Mouse (Mus musculus): ENCODE data around the gene Slc35g1. TPM values are rescaled to one million over a fixed set of nuclear protein-coding genes. Genes with fewer than 3 reads are reported as not detected.

Slc35g1 gene
- 1.3 and 1.6 TPM in 2 replicates for polyA plus RNA-seq (2015; fragmentation: Nextera tagmentation; extraction: Ambion mirVana)

DNA sequence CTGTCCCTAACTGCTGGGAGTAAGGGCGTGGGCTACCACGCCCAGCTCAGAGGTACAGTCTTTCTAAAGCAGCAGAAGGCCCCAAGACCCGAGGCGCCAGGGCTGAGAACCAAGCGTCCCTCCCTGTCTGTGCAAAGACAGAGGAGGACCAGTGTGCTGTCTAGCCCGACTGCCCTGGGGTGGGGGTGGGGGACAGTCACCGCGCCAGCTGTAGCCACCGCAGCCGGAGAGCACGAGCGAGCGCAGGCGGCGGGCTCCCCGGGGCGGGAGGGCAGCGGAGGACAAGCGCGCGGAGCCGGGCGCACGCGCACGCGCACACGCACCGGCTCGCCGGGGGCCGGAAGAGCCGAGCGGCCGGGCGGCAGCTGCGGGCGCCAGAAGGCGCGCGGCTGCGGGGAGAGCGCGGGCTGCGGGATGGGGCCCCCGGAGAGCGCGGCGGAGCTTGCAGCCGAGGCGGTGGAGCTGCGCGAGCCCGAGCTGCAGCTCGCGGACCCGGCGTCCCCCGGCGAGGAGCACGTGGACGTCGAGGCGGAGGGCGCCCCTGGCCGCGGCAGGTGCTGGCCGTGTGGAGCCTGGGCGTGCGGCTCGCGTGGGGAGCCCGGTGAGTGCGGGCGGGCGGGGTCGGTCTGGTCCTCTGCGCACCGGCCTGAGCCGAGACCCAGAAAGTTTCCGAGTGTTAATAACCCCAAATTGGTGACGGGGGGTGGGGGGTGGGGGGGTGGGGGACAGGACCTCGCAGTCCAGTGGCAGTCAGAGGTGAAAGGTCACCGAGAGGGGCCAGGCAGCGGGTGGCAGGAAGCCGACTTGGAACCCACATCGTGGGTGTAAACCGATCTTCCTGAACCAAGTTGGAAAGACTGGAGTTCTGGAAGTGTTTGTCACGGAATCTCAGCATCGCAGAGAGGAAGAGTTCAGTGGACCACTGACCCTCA is at the start of gene Slc35g1:
Gene Slc35g1 (plus strand): TSS at position 280 of the 932 bp plus-strand sequence.
- Histone ChIP-seq H3K27me3 (replicated peaks; ENCODE audit: control insufficient read depth, insufficient read depth, low read length) (no peaks in the 10 kb centered on the region), H3K4me2 (ENCODE audit: low read length) (peak within 1 kb of the TSS; percentile 76), H3K27ac (ENCODE audit: low read length) (no peak within 1 kb of the TSS), H3K9ac (replicated peaks; ENCODE audit: low read depth, low read length) (peak within 1 kb of the TSS; percentile 79), H3K36me3 (ENCODE audit: control insufficient read depth, insufficient read depth) (no peaks in the 10 kb centered on the region), H3K4me1 (replicated peaks; ENCODE audit: control insufficient read depth, insufficient read depth, low read length) (peaks cover 9% of the 10 kb centered on the region), H3K4me3 (replicated peaks; ENCODE audit: low read length) (peak within 1 kb of the TSS; percentile 79), H3K9me3 (ENCODE audit: control insufficient read depth, low read length) (no peaks in the 10 kb centered on the region)
- WGBS = under 1% methylated on average over 83 of the region's 90 CpGs
- ATAC-seq = peak; percentile 92

DNA sequence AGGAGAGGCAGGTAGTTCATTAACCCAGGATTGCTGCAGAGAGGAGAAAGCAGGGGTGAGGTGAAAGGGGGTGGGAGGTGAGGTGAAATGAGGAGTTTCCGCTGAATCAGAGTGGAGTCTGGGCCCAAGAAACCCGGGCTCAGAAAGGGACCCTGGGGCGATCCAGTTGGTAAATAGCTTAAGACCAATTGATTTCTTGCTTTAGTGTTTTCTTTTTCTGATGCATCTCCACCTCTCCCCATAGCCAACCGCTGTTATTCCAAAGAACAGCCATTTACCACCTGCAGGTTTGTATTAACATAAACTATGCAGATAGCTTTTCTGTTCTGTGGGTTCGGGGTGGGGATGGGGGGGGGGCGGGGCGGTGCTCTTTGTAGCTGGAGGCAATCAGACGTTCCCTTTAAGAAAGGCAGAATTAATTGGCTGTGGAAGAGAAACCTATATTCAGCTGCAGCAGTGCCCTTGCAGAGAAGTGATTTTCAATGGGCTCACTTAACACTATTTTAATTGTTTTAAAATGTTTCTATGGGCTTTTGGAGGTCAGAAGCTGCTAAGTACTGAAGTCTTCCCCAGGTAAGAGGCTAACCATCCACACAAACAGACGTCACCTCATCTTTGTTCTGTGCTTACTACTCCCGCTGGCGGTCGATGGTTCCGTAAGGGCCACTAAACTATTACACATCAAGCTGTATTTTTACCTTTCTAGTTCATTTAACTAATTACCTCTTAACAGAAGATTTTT is 47.3 kb upstream of the Slc35g1 start:
- WGBS = 6% methylated on average over 13 of the region's 13 CpGs
- Histone ChIP-seq H3K9me3 (ENCODE audit: control insufficient read depth, low read length) (no peaks in the 10 kb centered on the region), H3K36me3 (ENCODE audit: control insufficient read depth, insufficient read depth) (no peaks in the 10 kb centered on the region), H3K4me1 (replicated peaks; ENCODE audit: control insufficient read depth, insufficient read depth, low read length) (peaks cover 10% of the 10 kb centered on the region), H3K9ac (replicated peaks; ENCODE audit: low read depth, low read length) (peak overlapping the region; percentile 39), H3K27ac (ENCODE audit: low read length) (peak overlapping the region; percentile 39), H3K4me3 (replicated peaks; ENCODE audit: low read length) (peak overlapping the region; percentile 42), H3K27me3 (replicated peaks; ENCODE audit: control insufficient read depth, insufficient read depth, low read length) (no peaks in the 10 kb centered on the region), H3K4me2 (ENCODE audit: low read length) (peak overlapping the region; percentile 41)
- ATAC-seq = peak; percentile 84

DNA sequence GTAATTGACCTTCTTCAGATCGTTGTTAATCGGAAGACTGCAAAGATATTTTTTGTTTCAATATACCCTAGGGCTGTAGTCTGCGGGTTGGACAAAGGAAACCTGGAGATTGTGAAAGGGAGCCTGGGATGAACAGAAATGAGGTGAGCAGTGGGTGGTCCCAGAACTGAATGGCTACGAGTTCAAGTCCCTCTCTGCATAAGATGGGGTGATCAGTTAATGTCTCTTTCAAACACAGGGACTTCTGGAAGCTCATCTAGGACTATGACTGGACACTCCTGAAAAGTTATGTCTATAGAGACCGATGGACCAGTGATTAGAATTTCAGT is 46.8 kb upstream of the Slc35g1 start:
- peaks cover 10% of the 10 kb centered on the region for H3K4me1 ChIP-seq (replicated peaks; ENCODE audit: control insufficient read depth, insufficient read depth, low read length)
- no peaks in the 10 kb centered on the region for H3K36me3 ChIP-seq (ENCODE audit: control insufficient read depth, insufficient read depth)
- no peaks in the 10 kb centered on the region for H3K27me3 ChIP-seq (replicated peaks; ENCODE audit: control insufficient read depth, insufficient read depth, low read length)
- peak overlapping the region; percentile 41 for H3K4me2 ChIP-seq (ENCODE audit: low read length)
- 0 out of 2 replicates have a peak, but pooled peaks have one; percentile 13 for ATAC-seq
- 28% methylated on average over 5 of the region's 5 CpGs for WGBS
- H3K9ac ChIP-seq (replicated peaks; ENCODE audit: low read depth, low read length) = peak overlapping the region; percentile 39; the same call in 1 of the 2 replicates
- peak overlapping the region; percentile 42 for H3K4me3 ChIP-seq (replicated peaks; ENCODE audit: low read length)
- H3K27ac ChIP-seq (ENCODE audit: low read length) = peak overlapping the region; percentile 39; the same call in 1 of the 2 replicates
- no peaks in the 10 kb centered on the region for H3K9me3 ChIP-seq (ENCODE audit: control insufficient read depth, low read length)

DNA sequence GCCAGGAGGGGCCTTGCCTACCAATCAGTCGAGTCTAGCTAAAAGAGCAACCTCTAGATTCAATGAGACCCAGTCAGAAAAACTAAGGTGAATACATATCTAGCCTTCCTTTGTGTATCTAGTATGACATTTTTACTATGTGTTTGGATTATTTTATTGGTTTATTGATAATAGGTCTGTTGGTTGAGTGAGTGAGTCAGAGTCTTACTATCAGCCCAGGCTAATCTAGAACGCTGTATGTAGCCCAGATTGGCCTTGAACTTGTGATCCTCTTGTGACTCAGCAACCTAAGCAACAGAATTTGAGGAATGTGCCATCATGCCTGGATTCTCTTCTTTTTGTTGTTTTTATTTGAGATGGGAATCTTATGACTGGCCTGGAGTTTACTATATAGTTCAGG is 44.6 kb upstream of the Slc35g1 start:
- ATAC-seq = no peak
- Histone ChIP-seq H3K27me3 (replicated peaks; ENCODE audit: control insufficient read depth, insufficient read depth, low read length) (no peaks in the 10 kb centered on the region), H3K36me3 (ENCODE audit: control insufficient read depth, insufficient read depth) (no peaks in the 10 kb centered on the region), H3K9me3 (ENCODE audit: control insufficient read depth, low read length) (no peaks in the 10 kb centered on the region), H3K4me2 (ENCODE audit: low read length) (no peak overlapping the region), H3K4me3 (replicated peaks; ENCODE audit: low read length) (no peak overlapping the region), H3K4me1 (replicated peaks; ENCODE audit: control insufficient read depth, insufficient read depth, low read length) (peaks cover 10% of the 10 kb centered on the region), H3K9ac (replicated peaks; ENCODE audit: low read depth, low read length) (no peak overlapping the region), H3K27ac (ENCODE audit: low read length) (no peak overlapping the region)
- WGBS = 89% methylated on average over 2 of the region's 2 CpGs

DNA sequence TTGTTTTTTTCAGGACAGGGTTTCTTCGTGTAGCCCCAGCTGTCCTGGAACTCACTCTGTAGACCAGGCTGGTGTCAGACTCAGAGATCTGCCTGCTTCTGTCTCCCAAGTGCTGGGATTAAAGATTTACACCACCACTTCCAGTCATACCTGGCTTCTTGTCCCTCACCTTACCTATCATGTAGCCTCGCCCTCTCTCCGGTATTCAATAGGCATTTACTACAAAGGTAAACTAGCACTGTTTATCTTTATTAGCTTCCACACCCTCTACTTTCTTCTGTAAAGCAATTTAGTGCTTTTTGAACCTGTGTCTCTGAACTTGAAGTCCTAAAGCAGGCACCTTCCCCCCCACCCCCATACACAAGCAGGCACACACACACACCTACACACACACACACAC is 44.1 kb upstream of the Slc35g1 start:
- Histone ChIP-seq H3K9me3 (ENCODE audit: control insufficient read depth, low read length) (no peaks in the 10 kb centered on the region), H3K4me3 (replicated peaks; ENCODE audit: low read length) (no peak overlapping the region), H3K4me1 (replicated peaks; ENCODE audit: control insufficient read depth, insufficient read depth, low read length) (peaks cover 10% of the 10 kb centered on the region), H3K9ac (replicated peaks; ENCODE audit: low read depth, low read length) (no peak overlapping the region), H3K27ac (ENCODE audit: low read length) (no peak overlapping the region), H3K36me3 (ENCODE audit: control insufficient read depth, insufficient read depth) (no peaks in the 10 kb centered on the region), H3K4me2 (ENCODE audit: low read length) (no peak overlapping the region), H3K27me3 (replicated peaks; ENCODE audit: control insufficient read depth, insufficient read depth, low read length) (no peaks in the 10 kb centered on the region)
- WGBS = 91% methylated on average over 3 of the region's 3 CpGs
- no peak for ATAC-seq

DNA sequence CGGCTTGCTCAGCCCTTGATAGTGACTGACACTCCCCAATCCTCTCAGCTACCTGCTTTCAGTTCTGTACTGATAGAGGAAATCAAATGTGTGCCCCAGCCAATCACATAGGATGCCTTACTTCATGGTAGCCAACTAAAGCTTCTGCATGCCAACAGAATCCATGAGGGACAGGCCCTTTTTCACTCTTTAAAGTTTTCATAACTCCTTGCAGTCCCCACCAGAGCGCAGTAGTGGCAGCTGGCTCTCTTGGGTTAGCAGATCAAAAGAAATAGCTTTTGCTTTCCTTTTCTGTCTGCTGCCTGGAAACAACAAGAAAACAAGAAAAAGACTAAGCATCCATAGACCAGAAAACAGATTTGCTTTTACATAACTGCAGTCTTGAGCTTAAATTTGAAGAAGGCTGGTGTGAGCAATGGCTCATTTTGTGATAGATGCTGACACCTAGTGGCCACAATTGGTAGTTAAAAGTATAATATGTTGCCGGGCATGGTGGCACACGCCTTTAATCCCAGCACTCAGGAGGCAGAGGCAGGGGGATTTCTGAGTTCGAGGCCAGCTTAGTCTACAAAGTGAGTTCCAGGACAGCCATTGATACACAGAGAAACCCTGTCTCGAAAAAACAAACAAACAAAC is 43.2 kb upstream of the Slc35g1 start:
- H3K27me3 ChIP-seq (replicated peaks; ENCODE audit: control insufficient read depth, insufficient read depth, low read length) = no peaks in the 10 kb centered on the region
- no peaks in the 10 kb centered on the region for H3K9me3 ChIP-seq (ENCODE audit: control insufficient read depth, low read length)
- H3K27ac ChIP-seq (ENCODE audit: low read length) = no peak overlapping the region
- H3K36me3 ChIP-seq (ENCODE audit: control insufficient read depth, insufficient read depth) = no peaks in the 10 kb centered on the region
- no peak overlapping the region for H3K4me2 ChIP-seq (ENCODE audit: low read length)
- no peak overlapping the region for H3K9ac ChIP-seq (replicated peaks; ENCODE audit: low read depth, low read length)
- peak; percentile 65 for ATAC-seq
- WGBS = 43% methylated on average over 6 of the region's 6 CpGs
- no peak overlapping the region for H3K4me3 ChIP-seq (replicated peaks; ENCODE audit: low read length)
- H3K4me1 ChIP-seq (replicated peaks; ENCODE audit: control insufficient read depth, insufficient read depth, low read length) = peaks cover 10% of the 10 kb centered on the region

DNA sequence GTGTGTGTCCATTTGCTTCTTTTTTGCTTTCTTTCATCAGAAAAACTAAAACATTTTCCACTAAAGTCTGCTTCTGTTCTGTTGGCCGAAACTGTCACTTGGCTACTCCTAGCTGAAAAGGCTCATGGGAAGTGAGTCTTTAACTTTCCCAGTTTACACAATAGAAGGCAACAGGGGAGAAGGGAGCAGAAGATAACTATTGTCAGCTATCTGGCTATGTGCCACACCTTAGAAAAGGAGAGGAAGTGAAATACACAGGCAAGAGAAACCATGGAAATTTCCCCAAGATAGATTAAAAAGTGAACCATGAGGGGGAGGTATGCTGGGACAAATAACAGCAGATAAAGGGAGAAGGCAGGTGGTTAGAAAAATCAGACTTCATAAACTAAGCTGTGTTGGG is 41.5 kb upstream of the Slc35g1 start:
- Histone ChIP-seq H3K4me1 (replicated peaks; ENCODE audit: control insufficient read depth, insufficient read depth, low read length) (no peaks in the 10 kb centered on the region), H3K9ac (replicated peaks; ENCODE audit: low read depth, low read length) (no peak overlapping the region), H3K4me3 (replicated peaks; ENCODE audit: low read length) (no peak overlapping the region), H3K36me3 (ENCODE audit: control insufficient read depth, insufficient read depth) (no peaks in the 10 kb centered on the region), H3K27me3 (replicated peaks; ENCODE audit: control insufficient read depth, insufficient read depth, low read length) (no peaks in the 10 kb centered on the region), H3K4me2 (ENCODE audit: low read length) (no peak overlapping the region), H3K27ac (ENCODE audit: low read length) (no peak overlapping the region), H3K9me3 (ENCODE audit: control insufficient read depth, low read length) (no peaks in the 10 kb centered on the region)
- no peak for ATAC-seq
- 92% methylated on average over 1 of the region's 1 CpGs for WGBS

DNA sequence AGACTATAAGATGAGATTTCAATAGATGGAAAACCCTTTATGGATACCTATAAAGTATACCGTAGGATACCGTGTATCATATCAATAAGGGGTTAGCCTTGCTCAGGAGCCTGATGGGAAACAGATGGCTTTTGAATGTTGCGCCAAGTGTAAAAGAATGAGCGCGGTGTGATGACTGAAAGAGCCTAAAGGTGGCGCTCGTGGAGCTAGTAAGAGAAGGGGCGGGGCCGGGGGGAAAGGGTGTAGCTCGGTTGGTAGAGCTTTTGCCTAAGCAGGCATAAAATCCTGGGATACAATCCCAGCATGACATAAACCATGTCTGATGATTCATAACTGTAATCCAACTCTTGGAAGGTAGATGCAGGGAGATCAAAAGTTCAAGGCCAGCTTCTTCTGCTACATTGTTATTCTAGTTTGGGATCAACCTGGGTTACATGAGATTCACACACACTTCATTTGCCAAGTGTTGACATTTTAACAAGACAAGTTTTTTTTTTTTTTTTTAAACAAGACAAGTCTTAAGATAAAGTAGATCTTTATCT is 40.9 kb upstream of the Slc35g1 start:
- Histone ChIP-seq H3K27me3 (replicated peaks; ENCODE audit: control insufficient read depth, insufficient read depth, low read length) (no peaks in the 10 kb centered on the region), H3K4me2 (ENCODE audit: low read length) (no peak overlapping the region), H3K27ac (ENCODE audit: low read length) (no peak overlapping the region), H3K9me3 (ENCODE audit: control insufficient read depth, low read length) (no peaks in the 10 kb centered on the region), H3K4me1 (replicated peaks; ENCODE audit: control insufficient read depth, insufficient read depth, low read length) (no peaks in the 10 kb centered on the region), H3K4me3 (replicated peaks; ENCODE audit: low read length) (no peak overlapping the region), H3K36me3 (ENCODE audit: control insufficient read depth, insufficient read depth) (no peaks in the 10 kb centered on the region), H3K9ac (replicated peaks; ENCODE audit: low read depth, low read length) (no peak overlapping the region)
- WGBS = 72% methylated on average over 10 of the region's 10 CpGs
- ATAC-seq = no peak

All from forebrain, embryonic 16.5 days (tissue).